Mouse (Mus musculus) megakaryocyte, adult 5-6 weeks (primary cell): ENCODE data around the gene Car14. TPM values are rescaled to one million over a fixed set of nuclear protein-coding genes. Genes with fewer than 3 reads are reported as not detected.
"Not testable (repeated sequence)": the region's sequence is repeated elsewhere in the genome, so short reads cannot be mapped to it uniquely, and the experiment has no call there.

ENCODE experiments used
- ATAC-seq: 2 replicates; pipeline ENCODE4 v1.8.0; 2016; ENCODE audit warnings: mild to moderate bottlenecking, inconsistent platforms; ENCODE audit not compliant: poor library complexity, severe bottlenecking
- total RNA-seq, 2 experiments: library from RNA; stranded (forward) in 1 of 2; stranded (reverse) in 1 of 2; fragments of 153-499, 151-499 nt in 1 of 2; fragments of 221-1000, 200-1000 nt in 1 of 2; gene quantifications; 2 replicates each; pipeline versions ENCODE4 v1.2.3 to v1.2.4; 2015 to 2017

Car14 gene
- total RNA-seq, 2 experiments from 2014 or later = not detected

GRCm38 (mm10) chr3:95857050-95857449 lies 47.4 kb downstream of the Car14 start:
- not testable (repeated sequence) for ATAC-seq

- ATAC-seq = 0 out of 2 replicates have a peak, but pooled peaks have one; percentile 2
These were observed 48.4 kb downstream of the Car14 start for GRCm38 (mm10) chr3:95856115-95856514.

DNA sequence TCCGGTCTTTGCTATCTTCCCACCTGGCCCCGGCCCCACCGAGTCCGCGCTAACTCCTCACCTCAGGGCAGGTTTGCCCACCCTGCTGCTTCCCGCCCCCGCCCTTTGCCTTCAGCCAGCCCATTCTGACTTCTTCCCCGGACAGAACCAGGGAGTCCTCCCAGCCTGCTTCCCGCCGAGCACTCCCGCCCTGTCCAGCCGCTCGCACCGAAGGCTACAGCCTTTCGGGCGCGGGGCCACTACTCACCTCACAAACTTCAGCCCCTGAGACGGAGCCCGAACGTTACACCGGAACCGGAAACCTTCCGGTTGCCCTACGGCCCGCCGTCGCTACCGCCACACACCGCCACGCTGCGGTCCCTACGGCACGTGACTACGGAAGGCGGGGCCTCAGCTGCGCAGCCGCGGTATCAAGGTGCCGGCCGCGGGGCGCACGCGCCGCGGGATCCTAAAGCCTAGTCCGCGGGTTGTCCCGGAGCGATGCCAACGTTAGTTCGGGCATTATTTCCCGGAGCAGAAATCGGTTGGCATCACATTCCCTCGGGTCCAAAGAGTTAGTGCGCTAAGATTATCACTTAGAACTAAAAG lies 48.9 kb downstream of the Car14 start, which contains the start of gene Prpf3:
Gene Prpf3 (minus strand): TSS at position 384 of the 588 bp plus-strand sequence.
- peak; percentile 100 for ATAC-seq

GRCm38 (mm10) chr3:95851317-95851716 lies 53.2 kb downstream of the Car14 start:
- ATAC-seq = no peak

DNA sequence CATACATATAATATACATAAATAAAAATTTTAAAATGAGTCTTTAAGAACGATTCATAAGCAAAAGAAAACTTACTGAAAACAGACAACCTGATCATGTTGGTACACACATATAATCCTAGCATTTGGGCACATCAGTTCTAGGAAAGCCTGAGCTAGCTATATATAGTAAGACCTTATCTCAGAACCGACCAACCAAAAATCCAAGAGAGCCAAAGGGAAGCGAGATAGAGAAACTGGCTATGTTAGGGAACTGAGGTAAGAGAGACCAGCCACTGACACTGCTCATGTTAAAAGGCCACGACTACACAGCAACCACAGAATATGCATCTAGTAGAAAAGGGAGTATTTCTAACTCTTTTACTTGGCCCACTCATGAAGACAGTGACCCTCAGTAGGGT lies 53.9 kb downstream of the Car14 start:
- no peak for ATAC-seq

Other genes starting within 250 kb of the Car14 start
- gene Mcl1, start 245.9 kb downstream of the Car14 start, total RNA-seq (2015) = 440 and 463 TPM in 2 replicates
- 327 and 343 TPM in 2 replicates for gene Mcl1, start 245.9 kb downstream of the Car14 start, total RNA-seq (2017)
- gene Adamtsl4, start 216.8 kb downstream of the Car14 start, total RNA-seq (2015) = 0.85 and 1.3 TPM in 2 replicates
- 0.59 and 0.77 TPM in 2 replicates for gene Adamtsl4, start 216.8 kb downstream of the Car14 start, total RNA-seq (2017)
- gene Ecm1, start 165.1 kb downstream of the Car14 start, total RNA-seq (2015) = 3.6 and 7.3 TPM in 2 replicates
- 1.0 and 1.9 TPM in 2 replicates for gene Ecm1, start 165.1 kb downstream of the Car14 start, total RNA-seq (2017)
- gene Tars2, start 144.5 kb downstream of the Car14 start, total RNA-seq (2015) = 10.2 and 10.7 TPM in 2 replicates
- 14.4 and 15.0 TPM in 2 replicates for gene Tars2, start 144.5 kb downstream of the Car14 start, total RNA-seq (2017)
- 51.6 and 57.0 TPM in 2 replicates for gene Rprd2, start 85.8 kb downstream of the Car14 start, total RNA-seq (2015)
- 17.9 and 26.9 TPM in 2 replicates for gene Rprd2, start 85.8 kb downstream of the Car14 start, total RNA-seq (2017)
- 27.3 and 29.1 TPM in 2 replicates for gene Prpf3, start 48.8 kb downstream of the Car14 start, total RNA-seq (2015)
- 15.7 and 25.9 TPM in 2 replicates for gene Prpf3, start 48.8 kb downstream of the Car14 start, total RNA-seq (2017)
- 143 and 165 TPM in 2 replicates for gene Mrps21, start 33.2 kb downstream of the Car14 start, total RNA-seq (2015)
- 333 and 410 TPM in 2 replicates for gene Mrps21, start 33.2 kb downstream of the Car14 start, total RNA-seq (2017)
- gene Ciart, start 22.4 kb downstream of the Car14 start, total RNA-seq (2015) = 1.0 and 1.2 TPM in 2 replicates
- gene Ciart, start 22.4 kb downstream of the Car14 start, total RNA-seq (2017) = 0.85 and 1.6 TPM in 2 replicates
- 88.2 and 97.9 TPM in 2 replicates for gene BC028528, start 12.7 kb downstream of the Car14 start, total RNA-seq (2015)
- 114 and 117 TPM in 2 replicates for gene BC028528, start 12.7 kb downstream of the Car14 start, total RNA-seq (2017)
- gene Aph1a, start 10.7 kb downstream of the Car14 start, total RNA-seq (2015) = 28.3 and 31.4 TPM in 2 replicates
- gene Aph1a, start 10.7 kb downstream of the Car14 start, total RNA-seq (2017) = 38.9 and 39.2 TPM in 2 replicates
- gene Anp32e, start 24.6 kb upstream of the Car14 start, total RNA-seq (2015) = 88.7 and 117 TPM in 2 replicates
- 250 and 285 TPM in 2 replicates for gene Anp32e, start 24.6 kb upstream of the Car14 start, total RNA-seq (2017)
- gene Plekho1, start 91.3 kb upstream of the Car14 start, total RNA-seq (2015) = 116 and 124 TPM in 2 replicates
- gene Plekho1, start 91.3 kb upstream of the Car14 start, total RNA-seq (2017) = 104 and 119 TPM in 2 replicates
- gene Vps45, start 153.8 kb upstream of the Car14 start, total RNA-seq (2015) = 23.8 and 31.2 TPM in 2 replicates
- 9.5 and 11.6 TPM in 2 replicates for gene Vps45, start 153.8 kb upstream of the Car14 start, total RNA-seq (2017)
- 1.2 and 1.3 TPM in 2 replicates for gene Otud7b, start 199.8 kb upstream of the Car14 start, total RNA-seq (2015)
- gene Otud7b, start 199.8 kb upstream of the Car14 start, total RNA-seq (2017) = 3.1 and 4.8 TPM in 2 replicates